Mouse (Mus musculus): ENCODE data around the gene Klrb1a.
"Not testable (repeated sequence)": the region's sequence is repeated elsewhere in the genome, so short reads cannot be mapped to it uniquely, and the experiment has no call there.

The Klrb1a gene

GRCm38 (mm10) chr6:128623433-128623832 is at the start of gene Klrb1a:
Gene Klrb1a, minus strand, starts transcription at chr6:128623533.
- not testable (repeated sequence) for DNase-seq (ENCODE audit: low spot score)

- no peak for DNase-seq (ENCODE audit: low spot score)
Observed at GRCm38 (mm10) chr6:128669936-128670335, 46.6 kb upstream of the Klrb1a start.

- DNase-seq (ENCODE audit: low spot score): no peak
Observed at GRCm38 (mm10) chr6:128662206-128662605, 38.9 kb upstream of the Klrb1a start, which contains the start of gene Clec2h. Gene Clec2h, plus strand, starts transcription at chr6:128662385.

GRCm38 (mm10) chr6:128661249-128661648 is 37.9 kb upstream of the Klrb1a start:
- no peak for DNase-seq (ENCODE audit: low spot score)

- no peak for DNase-seq (ENCODE audit: low spot score)
Observed at GRCm38 (mm10) chr6:128652938-128653337, 29.6 kb upstream of the Klrb1a start.

GRCm38 (mm10) chr6:128650827-128651226 is 27.5 kb upstream of the Klrb1a start:
- not testable (repeated sequence) for DNase-seq (ENCODE audit: low spot score)

- DNase-seq (ENCODE audit: low spot score): no peak
Observed at GRCm38 (mm10) chr6:128650187-128650586, 26.9 kb upstream of the Klrb1a start.

- DNase-seq (ENCODE audit: low spot score): no peak
Observed at GRCm38 (mm10) chr6:128649681-128650080, 26.3 kb upstream of the Klrb1a start.

GRCm38 (mm10) chr6:128645708-128646107 is 22.4 kb upstream of the Klrb1a start:
- DNase-seq (ENCODE audit: low spot score): not testable (repeated sequence)

- not testable (repeated sequence) for DNase-seq (ENCODE audit: low spot score)
Observed at GRCm38 (mm10) chr6:128644694-128645093, 21.4 kb upstream of the Klrb1a start.

GRCm38 (mm10) chr6:128643999-128644398 is 20.7 kb upstream of the Klrb1a start:
- DNase-seq (ENCODE audit: low spot score): no peak

- DNase-seq (ENCODE audit: low spot score): no peak
Observed at GRCm38 (mm10) chr6:128641116-128641716, 17.9 kb upstream of the Klrb1a start.

- no peak for DNase-seq (ENCODE audit: low spot score)
Observed at GRCm38 (mm10) chr6:128640673-128641072, 17.3 kb upstream of the Klrb1a start.

- not testable (repeated sequence) for DNase-seq (ENCODE audit: low spot score)
Observed at GRCm38 (mm10) chr6:128630912-128631905, 7.9 kb upstream of the Klrb1a start.

GRCm38 (mm10) chr6:128629771-128630739 is 6.7 kb upstream of the Klrb1a start:
- DNase-seq (ENCODE audit: low spot score): peak; percentile 74

GRCm38 (mm10) chr6:128625246-128625645 is 1.9 kb upstream of the Klrb1a start:
- DNase-seq (ENCODE audit: low spot score): not testable (repeated sequence)

GRCm38 (mm10) chr6:128624425-128624824 is 1.1 kb upstream of the Klrb1a start:
- no peak for DNase-seq (ENCODE audit: low spot score)

- DNase-seq (ENCODE audit: low spot score): no peak
Observed at GRCm38 (mm10) chr6:128622733-128623132, 600 bp downstream of the Klrb1a start.

GRCm38 (mm10) chr6:128606350-128606749 is 17.0 kb downstream of the Klrb1a start:
- DNase-seq (ENCODE audit: low spot score): no peak

- no peak for DNase-seq (ENCODE audit: low spot score)
Observed at GRCm38 (mm10) chr6:128604512-128604911, 18.8 kb downstream of the Klrb1a start.

GRCm38 (mm10) chr6:128602463-128603201 is 20.7 kb downstream of the Klrb1a start:
- DNase-seq (ENCODE audit: low spot score): no peak
